Mouse (Mus musculus) ovary, postnatal 10 days (tissue): ENCODE data around the gene Ccdc84.
"Not testable (repeated sequence)": the region's sequence is repeated elsewhere in the genome, so short reads cannot be mapped to it uniquely, and the experiment has no call there.

Experiments used
- DNase-seq: peaks from one replicate; pipeline ENCODE4 v3.0.0; 2022; ENCODE audit warnings: low spot score

The Ccdc84 gene

DNA sequence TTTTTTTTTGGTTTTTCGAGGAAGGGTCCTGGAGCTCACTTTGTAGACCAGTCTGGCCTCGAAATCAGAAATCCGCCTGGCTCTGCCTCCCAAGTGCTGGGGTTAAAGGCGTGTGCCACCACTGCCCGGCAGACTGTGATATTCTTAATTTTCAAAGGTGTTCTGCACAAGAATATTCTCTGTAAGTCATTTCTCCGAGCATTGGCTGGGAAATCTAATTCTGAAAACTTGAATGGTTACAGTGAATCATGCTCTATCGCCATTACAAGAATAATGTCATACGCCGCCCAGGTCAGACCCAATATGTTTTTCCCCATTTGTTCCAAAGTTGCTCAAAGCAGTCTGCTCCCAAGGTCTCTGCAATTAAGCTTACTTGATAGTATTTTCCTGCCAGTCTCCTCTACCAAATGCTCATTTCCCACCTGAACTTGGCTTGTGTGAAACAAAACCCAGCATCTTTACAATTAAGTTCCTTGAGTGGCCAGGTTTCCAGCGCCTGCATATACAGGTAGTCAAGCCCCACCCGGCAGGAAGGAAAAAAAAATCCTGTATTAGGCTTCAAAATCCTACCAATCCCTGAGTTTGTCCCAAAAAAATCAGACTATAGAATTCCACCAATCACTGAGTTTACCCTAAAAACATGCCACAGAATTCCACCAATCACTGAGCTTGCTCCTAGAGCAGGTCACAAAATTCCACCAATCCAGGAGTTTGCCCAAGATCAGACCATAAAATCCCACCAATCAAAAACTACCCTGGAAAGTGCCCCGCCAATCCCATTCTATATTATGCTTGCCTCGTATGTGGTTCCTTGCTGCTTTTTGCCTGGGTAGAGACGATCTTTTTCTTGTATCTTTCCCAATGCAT, at the start of gene Ccdc84:
Ccdc84 (minus strand) TSS at position 51 of the 867 bp plus-strand sequence.
- no peak for DNase-seq

DNA sequence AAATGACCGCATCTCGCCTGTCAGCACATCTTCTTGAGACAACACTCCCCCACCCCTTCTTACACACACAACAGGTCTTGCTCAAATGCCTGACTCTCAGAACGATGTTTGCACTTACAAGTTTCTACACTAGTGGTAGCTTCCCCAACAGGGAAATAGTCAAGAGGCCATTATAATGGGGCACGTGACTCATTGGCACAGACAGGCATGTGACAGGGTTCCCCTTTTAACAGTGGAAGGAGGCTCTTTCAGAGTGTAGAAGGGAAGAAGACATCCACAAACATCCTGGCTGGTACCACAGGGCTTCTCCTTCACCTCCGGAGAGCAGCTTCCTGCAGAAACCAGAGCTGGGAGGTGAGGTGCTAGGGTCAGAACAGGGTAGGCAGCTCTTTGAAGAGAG, 43.6 kb upstream of the Ccdc84 start:
- DNase-seq: no peak

DNA sequence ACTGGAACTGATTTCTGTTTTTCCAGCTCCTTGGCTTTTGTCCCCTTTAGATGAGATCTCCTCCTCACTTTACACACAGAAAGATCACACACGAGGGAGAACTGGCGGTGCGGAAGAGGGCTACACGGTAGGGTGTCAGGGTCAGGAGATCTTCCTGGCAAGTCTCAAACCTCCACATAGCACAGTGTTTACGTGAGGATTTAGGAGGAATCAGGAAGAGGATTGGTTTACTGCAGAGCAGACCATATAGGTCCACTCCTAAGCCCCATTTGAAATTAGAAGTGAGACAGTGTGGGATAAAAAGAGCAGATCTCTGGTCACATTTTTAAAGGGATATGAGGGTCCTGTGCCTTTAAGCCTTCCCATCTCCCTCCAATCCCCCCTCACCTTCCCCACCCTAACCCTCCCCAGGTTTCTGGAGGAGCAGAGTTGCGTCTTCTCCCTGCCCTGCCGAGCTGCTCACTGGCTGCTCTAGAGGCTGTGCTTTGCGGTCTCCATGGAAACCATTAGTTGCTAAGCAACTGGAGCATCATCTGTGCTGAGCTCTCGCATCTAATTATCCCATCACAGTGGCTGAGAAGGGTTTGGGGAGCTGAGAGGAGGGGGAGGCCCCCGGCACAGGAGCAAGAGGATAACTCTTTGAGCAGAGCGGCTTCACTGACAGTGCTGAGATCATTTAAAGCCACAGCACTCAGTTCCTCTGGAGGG, 38.8 kb upstream of the Ccdc84 start:
- DNase-seq: no peak

DNA sequence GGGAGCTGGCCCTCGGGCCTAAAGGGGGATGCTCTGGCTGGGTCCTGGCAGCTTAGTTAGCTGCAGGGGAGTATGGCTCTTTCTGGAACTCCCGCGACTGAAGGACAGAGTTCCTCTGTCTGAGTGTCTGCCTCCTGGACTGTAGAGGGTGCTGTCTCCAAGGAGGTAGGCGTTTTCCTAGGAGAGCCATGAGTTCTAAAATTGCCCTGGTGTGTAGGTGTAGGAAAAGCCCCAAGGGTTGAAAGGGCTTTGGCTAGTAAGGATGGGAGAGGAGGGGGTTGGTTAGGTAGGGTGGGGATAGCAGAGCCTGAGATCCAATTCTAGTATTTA, 36.5 kb upstream of the Ccdc84 start, which contains the start of gene Upk2:
Upk2 (minus strand) TSS at position 86 of the 330 bp plus-strand sequence.
- DNase-seq: no peak

DNA sequence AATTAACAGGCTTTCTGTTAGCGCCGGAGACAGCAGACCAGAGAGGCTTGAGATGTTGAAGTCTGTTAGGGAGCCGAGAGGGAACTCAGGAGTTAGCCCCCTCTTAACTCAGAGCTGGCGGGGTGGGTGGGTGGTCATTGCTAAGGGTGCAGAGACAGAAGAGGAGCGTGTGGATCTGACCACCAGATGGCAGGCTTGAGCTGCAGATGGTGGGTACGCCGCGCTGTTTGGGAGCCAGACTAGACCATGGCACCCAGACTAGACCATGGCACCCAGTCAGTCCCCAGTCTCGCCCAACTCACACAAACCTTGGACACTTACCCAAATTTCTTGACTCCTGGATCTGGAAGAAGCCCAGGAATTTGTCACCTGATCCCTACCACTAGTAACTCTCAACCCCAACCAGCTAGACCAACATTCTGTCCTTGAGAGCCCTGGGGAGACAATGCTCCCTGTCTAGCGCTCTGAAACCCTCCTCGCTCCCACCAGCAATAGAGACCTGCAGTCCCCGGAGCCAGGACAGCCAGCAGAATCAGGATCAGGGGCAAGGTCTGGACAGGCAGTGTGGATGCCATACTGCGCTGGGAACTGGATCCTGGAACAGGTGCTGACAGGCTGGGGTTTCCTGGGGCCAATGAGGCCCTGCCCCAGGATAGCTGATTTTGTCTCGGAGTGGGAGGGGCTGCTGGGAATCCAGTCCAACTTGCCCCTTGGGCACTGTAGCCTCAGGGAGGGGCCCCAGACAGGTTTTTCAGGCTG, 35.9 kb upstream of the Ccdc84 start:
- peak; percentile 63 for DNase-seq

DNA sequence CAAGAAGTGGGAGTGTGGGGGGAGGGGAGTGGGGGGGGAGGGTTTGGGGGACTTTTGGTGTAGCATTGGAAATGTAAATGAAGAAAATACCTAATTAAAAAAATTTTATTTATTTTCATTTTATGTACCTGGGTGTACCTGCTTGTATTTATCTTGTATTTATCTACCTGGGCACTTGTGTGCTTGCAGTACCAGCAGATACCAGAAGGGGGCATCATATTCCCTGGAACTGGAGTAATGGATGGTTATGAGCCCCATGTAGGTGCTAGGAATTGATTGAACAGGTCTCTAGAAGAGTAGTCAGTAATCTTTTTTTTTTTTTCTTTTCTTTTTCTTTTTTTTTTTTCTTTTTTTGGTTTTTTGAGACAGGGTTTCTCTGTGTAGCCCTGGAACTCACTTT, 32.0 kb upstream of the Ccdc84 start:
- no peak for DNase-seq

DNA sequence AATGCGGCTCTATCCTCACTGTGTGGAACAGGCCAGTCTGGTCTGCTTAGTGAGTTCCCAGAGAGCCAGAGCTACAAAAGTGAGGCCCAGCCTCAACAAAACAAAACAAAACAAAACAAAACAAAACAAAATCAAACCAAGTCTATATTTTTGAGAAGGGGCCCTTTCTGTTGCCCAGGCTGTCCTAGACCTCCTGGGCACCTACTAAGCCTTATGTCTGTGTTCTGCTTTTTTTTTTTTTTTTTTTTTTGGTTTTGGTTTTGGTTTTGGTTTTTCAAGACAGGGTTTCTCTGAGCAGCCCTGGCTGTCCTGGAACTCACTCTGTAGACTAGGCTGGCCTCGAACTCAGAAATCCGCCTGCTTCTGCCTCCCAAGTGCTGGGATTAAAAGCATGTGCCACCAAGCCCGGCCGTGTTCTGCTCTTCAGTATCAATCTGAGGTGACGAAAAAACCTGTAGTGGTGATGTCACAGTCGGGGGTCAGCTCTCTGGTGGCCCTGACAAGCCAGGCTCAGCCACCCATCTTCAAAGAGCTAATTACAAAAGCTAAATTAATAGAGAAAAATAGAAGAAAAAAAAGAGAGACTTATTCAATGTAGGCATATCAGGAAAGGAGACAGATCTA, 26.1 kb upstream of the Ccdc84 start:
- DNase-seq: not testable (repeated sequence)

DNA sequence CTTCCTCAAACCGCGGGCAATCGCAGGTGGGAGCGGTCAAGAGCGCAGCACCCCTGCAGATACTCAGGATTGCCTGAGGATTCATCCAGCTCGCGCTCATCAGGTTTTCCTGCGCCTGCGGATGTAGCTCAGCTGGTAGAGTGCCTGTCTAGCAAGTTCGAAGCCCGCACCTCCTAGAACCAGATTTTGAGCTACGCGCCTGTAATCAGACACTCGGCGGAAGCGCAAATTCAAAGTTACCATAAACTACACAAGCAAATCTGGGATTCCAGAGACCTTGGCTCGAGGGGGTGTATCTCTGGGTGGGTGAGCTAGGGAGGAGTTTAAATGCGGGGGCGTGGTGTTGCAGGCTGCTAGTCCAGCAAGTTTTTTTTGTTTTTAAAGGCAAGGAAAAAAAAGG, 22.6 kb upstream of the Ccdc84 start, which contains the start of gene Foxr1:
Foxr1 (minus strand) TSS at position 176 of the 400 bp plus-strand sequence.
- no peak for DNase-seq

DNA sequence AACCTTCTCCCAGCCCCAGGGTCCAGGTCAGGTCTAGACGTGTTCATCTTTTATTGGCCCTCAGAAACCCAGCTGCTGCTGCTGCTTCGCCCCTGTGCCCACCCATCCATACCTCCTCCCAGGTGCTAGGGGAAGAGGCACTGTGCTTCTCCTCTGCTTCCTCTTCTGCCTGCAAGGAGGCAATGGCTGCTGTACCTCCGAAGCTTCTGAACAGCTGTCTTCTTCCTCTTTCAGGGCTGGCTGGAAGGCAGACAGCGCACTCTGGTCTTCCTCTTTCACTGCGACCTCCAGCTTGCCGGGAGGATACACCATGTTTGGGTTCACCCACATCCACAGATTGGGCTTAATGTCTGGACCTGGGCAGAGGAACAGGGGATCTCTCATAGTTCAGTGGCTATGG, 17.4 kb upstream of the Ccdc84 start:
- no peak for DNase-seq

DNA sequence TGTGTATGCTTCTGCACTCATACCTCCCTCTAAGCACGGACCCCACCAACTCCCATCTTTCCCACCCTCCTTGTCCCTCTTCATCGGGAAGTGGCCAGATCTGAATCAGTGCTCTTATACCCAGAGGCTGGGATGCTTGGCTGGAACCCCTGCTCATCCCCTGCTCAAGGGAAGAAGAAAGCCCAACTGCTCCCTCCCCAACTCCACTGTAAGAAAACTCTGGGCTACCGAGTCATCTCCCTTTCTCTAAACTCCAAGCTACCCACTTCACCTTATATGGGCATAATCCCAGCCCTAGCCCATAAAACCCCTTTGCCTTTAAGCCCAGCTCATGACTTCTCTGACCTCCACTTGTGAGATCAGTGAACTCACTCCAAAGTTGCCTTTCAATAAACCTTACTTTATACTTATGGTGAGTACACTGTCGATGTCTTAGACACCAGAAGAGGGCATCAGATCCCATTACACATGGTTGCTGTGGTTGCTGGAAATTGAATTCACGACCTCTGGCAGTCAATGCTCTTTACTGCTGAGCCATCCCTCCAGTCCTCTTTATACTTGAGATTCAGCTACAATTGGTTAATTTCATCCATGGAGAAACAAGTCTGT, 14.3 kb upstream of the Ccdc84 start:
- DNase-seq: no peak

DNA sequence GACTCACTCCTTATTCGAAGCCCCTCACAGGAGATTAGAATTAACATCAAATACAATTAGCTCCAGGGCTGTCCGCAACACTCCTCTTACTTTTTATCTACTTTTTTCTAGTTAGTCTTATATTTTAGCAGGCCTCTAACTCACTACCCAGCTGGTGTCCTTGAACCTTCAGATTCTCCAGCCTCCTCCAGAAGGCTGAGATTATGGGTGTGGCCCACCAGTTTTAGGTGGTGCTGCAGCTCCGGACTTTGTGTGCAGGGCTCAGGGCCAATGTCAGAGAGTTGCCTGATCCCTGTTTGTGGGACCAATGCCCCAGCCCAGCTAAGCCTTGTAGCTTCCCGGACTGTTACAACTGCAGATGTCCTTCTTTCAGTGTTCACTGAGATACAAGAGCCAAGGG, 5.2 kb upstream of the Ccdc84 start:
- DNase-seq: no peak

DNA sequence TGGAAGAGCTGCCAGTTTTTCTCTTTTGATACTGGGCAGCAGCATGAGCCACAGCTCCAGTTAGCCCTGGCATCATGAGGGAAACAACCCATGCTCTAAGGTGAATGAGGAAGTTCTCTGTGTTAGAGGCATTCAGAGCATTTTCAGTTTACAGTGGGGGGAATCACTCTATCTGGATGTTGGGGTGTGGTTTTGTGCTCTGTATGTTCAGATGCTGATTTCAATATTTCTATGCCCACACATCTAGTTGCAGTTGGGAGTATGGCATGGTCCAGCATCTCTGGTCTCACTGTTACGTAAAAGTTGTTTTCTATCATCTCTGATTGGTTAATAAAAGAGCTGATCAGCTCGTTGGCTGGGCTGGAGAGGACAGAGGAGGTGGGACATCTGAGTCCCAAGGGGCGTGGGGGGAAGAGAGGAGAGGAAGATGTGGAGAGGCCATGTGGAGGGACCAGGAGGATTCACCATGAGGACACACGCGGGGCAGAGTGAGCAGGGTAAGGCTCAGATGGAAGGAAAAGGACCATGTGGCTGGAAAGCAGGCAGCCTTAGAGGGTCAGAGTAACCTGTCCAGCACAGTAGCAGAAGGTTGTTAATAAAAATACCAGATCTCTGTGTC, 2.0 kb upstream of the Ccdc84 start:
- no peak for DNase-seq

DNA sequence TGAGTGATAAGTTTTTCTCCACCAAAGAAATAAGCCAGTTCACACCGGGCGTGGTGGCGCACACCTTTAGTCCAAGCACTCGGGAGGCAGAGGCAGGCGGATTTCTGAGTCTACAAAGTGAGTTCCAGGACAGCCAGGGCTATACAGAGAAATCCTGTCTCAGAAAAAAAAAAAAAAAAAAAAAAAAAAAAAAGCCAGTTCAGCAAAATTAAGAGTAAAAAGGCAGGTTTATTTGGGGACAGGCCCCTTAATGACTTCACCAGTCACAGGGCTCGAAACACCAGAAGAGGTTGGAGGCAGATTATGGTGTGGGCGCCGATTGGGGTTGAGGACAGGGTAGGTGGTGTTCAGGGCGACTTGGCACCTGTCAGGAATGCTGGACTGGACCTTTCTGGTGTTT, 1.4 kb upstream of the Ccdc84 start:
- DNase-seq: not testable (repeated sequence)

DNA sequence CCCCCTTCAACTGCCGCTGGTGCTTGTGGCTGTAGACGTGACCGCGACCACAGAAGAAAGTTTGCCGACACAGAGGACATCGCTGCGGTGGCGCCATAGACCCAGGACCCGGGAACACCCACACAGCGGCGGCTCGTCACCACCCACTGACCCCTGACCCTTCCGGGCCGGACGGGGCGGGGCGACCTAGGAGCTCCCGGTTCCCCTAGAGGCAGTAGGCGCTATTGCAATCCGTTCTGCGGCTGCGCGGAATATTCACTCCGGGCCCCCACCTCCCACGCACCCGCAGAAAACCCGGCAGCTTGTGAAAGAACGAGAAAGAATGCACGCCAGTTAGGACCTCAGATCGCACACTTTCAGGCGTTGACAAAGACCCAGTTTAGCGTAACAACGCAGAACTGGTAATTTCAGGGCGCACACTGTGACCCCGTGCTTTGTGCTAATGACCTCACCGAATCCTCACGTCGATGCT, 441 bp downstream of the Ccdc84 start:
- peak; percentile 92 for DNase-seq

DNA sequence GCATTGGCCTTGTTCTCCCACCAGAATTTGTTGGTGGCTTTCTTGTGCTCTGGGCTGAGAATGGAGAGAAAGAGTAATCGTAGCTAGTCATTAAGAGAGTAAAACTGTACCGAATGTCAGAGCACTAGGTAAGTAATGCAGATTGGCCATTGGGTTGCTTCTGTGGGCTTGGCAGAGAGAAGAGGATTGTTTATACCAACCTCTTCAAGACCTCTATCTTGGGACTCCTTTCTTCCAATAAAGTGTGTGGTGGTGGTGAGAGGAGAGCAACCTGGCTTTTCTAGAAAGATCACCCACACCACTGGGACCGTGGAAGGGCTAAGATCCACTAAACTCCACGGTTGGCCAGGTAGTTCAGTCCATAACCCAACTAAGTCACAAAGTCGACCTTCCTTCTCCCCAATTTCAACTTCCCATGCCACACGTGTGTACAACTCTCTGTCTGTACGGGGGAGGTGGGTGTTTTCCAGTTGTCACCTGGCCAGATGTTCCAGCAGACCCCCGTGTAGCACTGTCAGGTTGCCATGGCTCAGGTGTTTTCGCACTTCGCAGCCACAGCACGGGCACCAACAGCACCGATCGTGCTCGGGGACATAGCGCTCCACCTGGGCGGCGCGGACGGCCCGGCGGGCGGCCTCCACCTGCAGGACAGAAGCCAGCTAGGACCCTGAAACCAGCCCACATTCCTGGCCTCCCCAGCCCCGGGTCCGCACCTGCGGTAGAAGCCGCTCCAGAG, 1.0 kb downstream of the Ccdc84 start:
- no peak for DNase-seq

DNA sequence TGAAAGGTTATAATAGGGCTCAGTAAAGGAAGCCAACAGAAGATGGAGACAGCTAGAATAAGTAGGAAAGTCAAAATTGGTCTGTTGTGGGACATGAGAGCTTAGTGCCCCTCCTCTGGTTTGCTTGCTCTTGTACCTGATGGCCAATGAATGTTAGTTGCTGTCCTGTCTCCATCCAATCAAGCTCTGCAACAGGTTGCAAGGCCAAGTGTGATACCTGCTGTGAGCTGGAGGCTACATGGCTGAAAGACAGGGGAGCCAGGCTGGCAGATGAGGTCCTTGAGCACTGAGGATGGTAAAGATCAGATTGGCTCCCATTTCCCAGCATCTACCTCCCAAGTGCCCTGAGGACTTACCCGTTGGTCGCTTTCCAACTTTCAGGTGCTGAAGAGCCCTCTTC, 5.6 kb downstream of the Ccdc84 start:
- DNase-seq: no peak

DNA sequence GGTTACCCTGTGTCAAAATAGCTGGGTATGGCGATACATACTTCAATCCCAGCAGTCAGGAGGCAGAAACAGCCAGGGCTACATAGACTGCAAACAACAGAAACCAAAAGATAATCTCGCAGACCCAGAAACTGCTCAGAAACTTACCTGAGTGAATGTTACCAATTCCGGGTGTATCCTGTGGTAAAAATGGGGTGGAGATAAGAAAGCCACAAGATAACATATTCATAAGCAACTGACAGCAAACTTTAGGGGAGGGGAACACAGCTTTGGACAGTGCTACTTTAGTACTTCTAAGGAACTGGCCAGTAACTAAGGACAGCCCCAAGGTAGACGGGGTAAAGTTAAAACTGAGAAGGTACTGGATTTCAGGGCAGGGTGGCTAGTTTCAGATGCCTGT, 6.1 kb downstream of the Ccdc84 start:
- no peak for DNase-seq

DNA sequence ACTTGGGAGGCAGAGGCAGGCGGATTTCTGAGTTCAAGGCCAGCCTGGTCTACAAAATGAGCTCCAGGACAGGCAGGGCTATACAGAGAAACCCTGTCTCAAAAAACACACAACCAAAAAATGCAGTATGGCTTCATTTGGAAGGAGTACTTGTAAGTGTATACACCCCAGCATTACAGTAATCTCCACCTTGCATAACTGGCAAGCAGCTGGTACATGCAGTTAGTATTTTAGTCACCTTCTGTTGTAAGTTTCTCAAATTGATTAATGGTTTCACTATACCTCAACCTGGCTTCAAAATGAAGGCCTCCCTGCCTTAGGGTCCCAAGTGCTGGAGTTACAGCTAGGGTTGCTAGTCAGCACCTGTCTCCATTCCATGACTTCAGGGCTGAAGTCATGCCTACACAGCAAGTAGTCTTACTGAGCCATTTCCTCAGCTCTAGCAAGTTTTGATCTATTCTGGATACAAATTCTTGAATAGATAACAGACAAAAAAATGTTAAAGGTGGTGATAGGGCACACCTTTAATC, 6.7 kb downstream of the Ccdc84 start:
- no peak for DNase-seq

DNA sequence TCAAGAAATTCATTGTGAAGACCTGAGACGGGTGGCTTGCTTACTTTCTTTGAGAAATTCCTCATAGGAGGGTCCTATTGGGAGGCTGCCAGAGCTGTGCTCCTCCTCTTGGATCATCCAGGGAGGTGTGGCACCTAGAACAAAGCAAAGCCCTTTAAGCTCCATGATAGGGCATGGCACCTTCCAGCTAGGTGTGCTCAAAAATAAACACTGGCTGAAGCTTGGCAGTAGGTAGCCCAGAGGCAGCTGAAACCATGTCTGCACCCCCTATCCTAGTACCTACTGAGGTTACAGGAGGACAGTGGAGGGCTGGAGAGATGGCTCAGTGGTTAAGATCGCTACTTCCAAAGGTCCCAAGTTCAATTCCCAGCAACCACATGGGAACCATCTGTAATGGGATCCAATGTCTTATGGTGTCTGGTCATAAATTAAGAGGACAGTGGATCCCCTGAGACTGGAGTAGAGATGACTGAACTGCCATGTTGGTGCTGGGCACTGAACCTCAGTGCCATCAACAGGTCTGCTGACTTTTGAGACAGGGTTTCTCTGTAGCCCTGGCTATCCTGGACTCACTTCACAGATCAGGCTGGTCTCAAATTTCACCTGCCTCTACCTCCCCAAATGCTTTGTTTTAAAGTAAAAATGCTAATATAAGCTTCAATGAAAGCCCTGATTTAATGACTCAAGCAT, 7.6 kb downstream of the Ccdc84 start:
- DNase-seq: no peak

DNA sequence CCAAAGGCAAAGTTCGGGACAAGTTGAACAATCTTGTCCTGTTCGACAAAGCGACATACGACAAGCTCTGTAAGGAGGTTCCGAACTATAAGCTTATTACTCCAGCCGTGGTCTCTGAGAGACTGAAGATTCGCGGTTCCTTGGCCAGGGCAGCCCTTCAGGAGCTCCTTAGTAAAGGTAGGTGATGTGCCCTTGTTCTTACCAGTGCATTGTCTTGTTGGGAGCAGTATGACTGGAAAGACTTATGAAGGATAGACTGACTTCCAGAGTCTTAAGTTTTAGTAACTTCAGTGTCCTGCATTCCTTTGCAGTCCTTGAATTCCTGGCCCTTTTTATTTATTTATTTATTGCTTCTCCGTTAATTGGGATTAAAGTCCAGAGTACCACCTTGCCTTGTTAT, 9.7 kb downstream of the Ccdc84 start:
- DNase-seq: not testable (repeated sequence)
